Mouse (Mus musculus): Measurements from ENCODE around the gene Commd4. TPM values are rescaled to one million over a fixed set of nuclear protein-coding genes. Genes with fewer than 3 reads are reported as not detected.

Gene Commd4
- polyA plus RNA-seq (2014; fragmentation: Illumina TruSeq; extraction: RNeasy Lipid Tissue Mini Kit (QIAGEN cat#74804); ENCODE audit: low read depth, low replicate concordance), result 10.6 TPM

GRCm38 (mm10) chr9:57158013-57158470 is at the start of gene Commd4:
Gene Commd4, minus strand, starts transcription at chr9:57158331.

DNA sequence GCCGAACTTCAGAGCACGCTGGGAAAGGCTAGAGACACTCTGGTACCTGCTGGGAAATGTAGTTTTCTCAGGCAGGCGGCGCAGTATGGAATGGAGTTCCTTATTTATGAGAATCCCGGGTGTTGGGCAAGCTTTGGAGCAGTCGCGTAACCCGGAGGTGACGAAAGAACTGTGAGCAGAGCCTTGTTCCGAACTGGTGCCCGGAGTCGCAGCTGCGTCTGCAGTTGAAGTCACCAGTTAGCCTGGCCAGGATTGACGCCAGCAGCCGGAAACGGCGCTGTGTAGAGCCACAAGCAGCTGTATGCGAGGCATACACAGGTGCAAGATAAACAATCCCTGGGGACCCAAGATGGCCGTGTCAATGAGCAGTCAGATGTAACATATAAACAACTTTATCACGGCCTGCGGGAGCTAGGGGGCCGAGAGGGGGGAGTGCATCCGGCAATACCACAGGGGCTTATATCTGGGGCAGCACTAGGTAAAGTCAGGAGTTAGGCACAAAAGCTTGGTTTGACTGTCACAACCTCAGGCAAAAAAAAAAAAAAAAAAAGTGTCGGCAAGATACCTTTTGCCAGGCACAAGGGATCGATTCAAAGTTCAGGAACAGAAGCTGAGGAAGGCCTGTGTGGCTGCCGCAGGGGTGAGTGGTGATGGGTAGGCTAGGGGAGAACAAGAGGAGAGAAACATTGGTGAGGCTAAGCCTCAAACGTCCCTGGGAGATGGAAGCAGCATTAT is 9.8 kb downstream of the Commd4 start, which contains the start of gene Neil1:
Neil1 (minus strand) TSS at position 162 of the 735 bp plus-strand sequence.

GRCm38 (mm10) chr9:57130577-57131433 is 27.3 kb downstream of the Commd4 start, which contains the start of gene Man2c1:
Gene Man2c1, plus strand, starts transcription at chr9:57130690.

Other genes with a start within 250 kb of the Commd4 start
- gene Snx33, start 230.0 kb downstream of the Commd4 start, polyA plus RNA-seq (2014; fragmentation: Illumina TruSeq; extraction: RNeasy Lipid Tissue Mini Kit (QIAGEN cat#74804); ENCODE audit: low read depth, low replicate concordance), result 3.6 TPM
- 51.7 TPM for gene Imp3, start 220.9 kb downstream of the Commd4 start, polyA plus RNA-seq (2014; fragmentation: Illumina TruSeq; extraction: RNeasy Lipid Tissue Mini Kit (QIAGEN cat#74804); ENCODE audit: low read depth, low replicate concordance)
- 20.1 TPM for gene Snupn, start 207.5 kb downstream of the Commd4 start, polyA plus RNA-seq (2014; fragmentation: Illumina TruSeq; extraction: RNeasy Lipid Tissue Mini Kit (QIAGEN cat#74804); ENCODE audit: low read depth, low replicate concordance)
- gene Ptpn9, start 163.4 kb downstream of the Commd4 start, polyA plus RNA-seq (2014; fragmentation: Illumina TruSeq; extraction: RNeasy Lipid Tissue Mini Kit (QIAGEN cat#74804); ENCODE audit: low read depth, low replicate concordance), result 69.1 TPM
- gene Sin3a, start 86.3 kb downstream of the Commd4 start, polyA plus RNA-seq (2014; fragmentation: Illumina TruSeq; extraction: RNeasy Lipid Tissue Mini Kit (QIAGEN cat#74804); ENCODE audit: low read depth, low replicate concordance), result 33.1 TPM
- gene Man2c1, start 27.6 kb downstream of the Commd4 start, polyA plus RNA-seq (2014; fragmentation: Illumina TruSeq; extraction: RNeasy Lipid Tissue Mini Kit (QIAGEN cat#74804); ENCODE audit: low read depth, low replicate concordance), result 15.5 TPM
- gene Neil1, start 10.0 kb downstream of the Commd4 start, polyA plus RNA-seq (2014; fragmentation: Illumina TruSeq; extraction: RNeasy Lipid Tissue Mini Kit (QIAGEN cat#74804); ENCODE audit: low read depth, low replicate concordance), result 0.93 TPM
- not detected for gene Trcg1, start 78.2 kb upstream of the Commd4 start, polyA plus RNA-seq (2014; fragmentation: Illumina TruSeq; extraction: RNeasy Lipid Tissue Mini Kit (QIAGEN cat#74804); ENCODE audit: low read depth, low replicate concordance)
- 3.0 TPM for gene 1700017B05Rik, start 104.3 kb upstream of the Commd4 start, polyA plus RNA-seq (2014; fragmentation: Illumina TruSeq; extraction: RNeasy Lipid Tissue Mini Kit (QIAGEN cat#74804); ENCODE audit: low read depth, low replicate concordance)

All from adrenal gland, adult 10 weeks (tissue).